Mouse (Mus musculus) left cerebral cortex, postnatal 14 days (tissue): ENCODE data around the gene Olfr616. TPM values are rescaled to one million over a fixed set of nuclear protein-coding genes. Genes with fewer than 3 reads are reported as not detected.
"Not testable (repeated sequence)": the region's sequence is repeated elsewhere in the genome, so short reads cannot be mapped to it uniquely, and the experiment has no call there.

Experiments used
- DNase-seq, 2 experiments: peaks; one replicate each; pipeline ENCODE4 v3.0.0; 2021 to 2022; ENCODE audit warnings: low spot score in 2 of 2, mixed read lengths in 1 of 2
- intact Hi-C: fragments of 180-260 bp; cut with DNase I; formaldehyde crosslinking; loops from one replicate; pipeline ENCODE4 v1.15.1; 2025
- long read RNA-seq, 2 experiments: library from polyadenylated mRNA; stranded (forward); transcript quantifications; one replicate each; pipeline ENCODE4 v2.0.0; 2021
- microRNA-seq, 2 experiments: library from miRNA; unstranded; fragments of <30 nt; microRNA quantifications; one replicate each; pipeline ENCODE4 v1.2.0; 2022
- total RNA-seq, 2 experiments: library from RNA; stranded (reverse); gene quantifications; 2 replicates each; pipeline ENCODE4 v1.2.3; 2021

The Olfr616 gene
- total RNA-seq = not detected
- long read RNA-seq, experiment 1 = 0 reads
- long read RNA-seq, experiment 2 = 0 reads

GRCm38 (mm10) chr7:103569043-103569442, at the start of gene Olfr616:
Gene Olfr616 (minus strand): TSS chr7:103569143.
- DNase-seq = no peak
- intact Hi-C loops = no loop called here

DNA sequence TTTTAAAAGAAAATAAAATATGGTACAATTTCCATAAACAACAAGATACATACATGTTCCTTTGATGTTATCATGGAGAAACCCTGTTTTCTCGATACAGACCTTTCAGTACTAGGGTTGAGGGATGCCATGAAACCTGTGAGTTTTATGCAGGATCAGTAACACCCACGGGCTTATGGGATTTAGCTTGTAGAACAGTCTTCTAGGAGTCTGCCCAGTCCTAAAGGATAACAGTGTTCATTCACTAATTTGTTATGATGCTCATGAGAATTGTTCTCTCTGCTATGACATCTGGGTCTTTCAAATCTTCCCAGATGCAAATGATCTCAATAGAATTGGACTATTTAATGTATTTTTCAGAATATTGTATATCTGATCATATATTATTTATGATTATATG, 43.5 kb upstream of the Olfr616 start, which contains the start of gene Olfr620:
Gene Olfr620, minus strand, starts transcription at position 101 of the 400 bp plus-strand sequence.
- no peak for DNase-seq
- intact Hi-C loops = no loop called here

GRCm38 (mm10) chr7:103607425-103607824, 38.5 kb upstream of the Olfr616 start:
- intact Hi-C loops = no loop called here
- no peak for DNase-seq

- DNase-seq = no peak
- intact Hi-C loops = no loop called here
These were observed 31.3 kb upstream of the Olfr616 start, which contains the start of gene Olfr619 for GRCm38 (mm10) chr7:103600275-103600674. Gene Olfr619 (plus strand): TSS chr7:103600575.

DNA sequence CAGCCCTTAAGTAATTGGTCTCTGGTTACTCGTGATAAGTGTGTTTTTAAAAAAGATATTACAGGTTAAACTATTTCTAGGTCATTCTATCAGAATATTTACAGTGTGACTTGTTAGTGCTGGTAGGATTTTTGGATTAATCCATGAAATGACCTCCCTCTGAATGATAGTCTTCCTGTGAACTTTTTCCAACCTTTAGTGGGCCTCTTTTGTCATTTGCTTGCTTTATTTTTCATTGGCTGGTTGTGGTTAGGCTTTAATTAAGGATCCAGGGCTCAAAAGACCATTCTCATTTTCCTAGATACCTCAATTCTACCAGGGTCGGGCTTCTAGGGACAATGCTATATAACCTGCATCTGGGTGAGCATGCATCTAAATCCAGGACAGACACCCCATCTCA, 20.9 kb upstream of the Olfr616 start, which contains the start of gene Olfr618:
Gene Olfr618, plus strand, starts transcription at position 301 of the 400 bp plus-strand sequence.
- intact Hi-C loops = no loop called here
- no peak for DNase-seq

DNA sequence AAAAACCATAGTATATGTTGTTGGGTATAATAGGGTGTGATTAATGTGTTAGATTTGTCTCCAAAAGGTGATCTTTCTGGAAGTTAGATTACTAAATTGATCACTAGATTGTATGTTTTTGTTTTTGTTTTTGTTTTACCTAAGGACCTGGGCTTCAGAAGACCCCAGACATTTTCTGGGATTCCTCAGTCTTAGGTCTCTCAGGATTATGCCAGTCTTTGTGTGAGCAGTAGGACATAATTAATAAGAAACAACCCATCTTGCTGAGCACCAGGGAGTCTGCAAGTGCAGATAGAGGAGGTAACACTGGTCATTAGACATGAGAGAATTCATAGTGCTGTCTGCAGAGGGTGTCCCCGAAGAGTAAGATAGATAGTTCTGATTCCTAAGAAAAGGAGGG, 3.8 kb upstream of the Olfr616 start, which contains the start of gene Olfr617:
Gene Olfr617, plus strand, starts transcription at position 301 of the 400 bp plus-strand sequence.
- DNase-seq = no peak
- intact Hi-C loops = no loop called here

DNA sequence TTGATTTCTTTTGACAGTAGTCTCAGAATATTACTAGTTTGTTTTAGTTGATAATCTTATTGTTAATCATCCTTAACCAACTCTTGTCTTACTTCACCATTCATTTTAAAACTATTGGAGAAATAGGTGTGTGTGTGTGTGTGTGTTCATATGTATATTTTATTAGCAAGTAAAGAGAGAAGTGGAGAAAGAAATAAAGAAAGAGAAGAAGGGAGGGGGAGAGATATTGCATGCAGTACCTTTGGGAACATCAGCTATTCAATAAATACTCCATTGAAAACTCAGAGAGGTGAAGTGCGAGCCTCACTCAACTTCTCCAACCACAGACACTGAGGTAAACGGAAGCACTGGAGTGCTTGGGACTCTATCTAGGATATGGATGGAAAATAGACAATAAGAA, 13.2 kb downstream of the Olfr616 start, which contains the start of gene Olfr615:
Gene Olfr615, plus strand, starts transcription at position 301 of the 400 bp plus-strand sequence.
- intact Hi-C loops = no loop called here

GRCm38 (mm10) chr7:103547774-103548173, 21.2 kb downstream of the Olfr616 start, which contains the start of gene Olfr613:
Gene Olfr613 (plus strand): TSS chr7:103548074.
- DNase-seq = no peak
- intact Hi-C loops = no loop called here

More for the DNA sequence above, 13.2 kb downstream of the Olfr616 start, which contains the start of gene Olfr615:
- no peak for DNase-seq

GRCm38 (mm10) chr7:103542617-103543016, 26.3 kb downstream of the Olfr616 start, which contains the start of gene Olfr612:
Gene Olfr612 (minus strand): TSS chr7:103542717.
- intact Hi-C loops, DNase-seq: not testable (repeated sequence)

- intact Hi-C loops, DNase-seq: not testable (repeated sequence)
These were observed 48.2 kb downstream of the Olfr616 start, which contains the start of gene Olfr611 for GRCm38 (mm10) chr7:103520746-103521145. Gene Olfr611 (minus strand): TSS chr7:103520846.

Small RNAs within 50 kb of the gene (microRNA-seq; reads per million reads assigned to microRNA genes)
- gene Gm26506 = 0 reads per million in 2 experiments

Other genes starting within 250 kb of the Olfr616 start
- not detected for gene Olfr598, start 245.6 kb downstream of the Olfr616 start, total RNA-seq
- gene Olfr599, start 233.2 kb downstream of the Olfr616 start, total RNA-seq = not detected
- gene Olfr600, start 219.5 kb downstream of the Olfr616 start, total RNA-seq = not detected
- not detected for gene Olfr601, start 206.5 kb downstream of the Olfr616 start, total RNA-seq
- gene Olfr603, start 183.0 kb downstream of the Olfr616 start, total RNA-seq = not detected
- not detected for gene Usp17lc, start 154.1 kb downstream of the Olfr616 start, total RNA-seq
- not detected for gene Olfr605, start 123.7 kb downstream of the Olfr616 start, total RNA-seq
- gene Olfr606, start 120.1 kb downstream of the Olfr616 start, total RNA-seq = not detected
- not detected for gene Olfr607, start 105.0 kb downstream of the Olfr616 start, total RNA-seq
- not detected for gene Olfr608, start 99.3 kb downstream of the Olfr616 start, total RNA-seq
- gene Olfr609, start 71.1 kb downstream of the Olfr616 start, total RNA-seq = not detected
- not detected for gene Olfr610, start 57.0 kb downstream of the Olfr616 start, total RNA-seq
- gene Olfr611, start 48.3 kb downstream of the Olfr616 start, total RNA-seq = not detected
- gene Olfr612, start 26.4 kb downstream of the Olfr616 start, total RNA-seq = not detected
- not detected for gene Olfr613, start 21.1 kb downstream of the Olfr616 start, total RNA-seq
- not detected for gene Olfr615, start 13.1 kb downstream of the Olfr616 start, total RNA-seq
- not detected for gene Olfr617, start 3.9 kb upstream of the Olfr616 start, total RNA-seq
- not detected for gene Olfr618, start 21.0 kb upstream of the Olfr616 start, total RNA-seq
- not detected for gene Olfr619, start 31.4 kb upstream of the Olfr616 start, total RNA-seq
- not detected for gene Olfr620, start 43.4 kb upstream of the Olfr616 start, total RNA-seq
- not detected for gene Olfr622, start 73.6 kb upstream of the Olfr616 start, total RNA-seq
- not detected for gene Olfr623, start 94.6 kb upstream of the Olfr616 start, total RNA-seq
- gene Olfr624, start 102.0 kb upstream of the Olfr616 start, total RNA-seq = under 1 TPM in 1 of 2 experiments, not detected in 1; 0.06 TPM
- gene Olfr625-ps1, start 113.6 kb upstream of the Olfr616 start, total RNA-seq = not detected
- gene Olfr243, start 145.5 kb upstream of the Olfr616 start, total RNA-seq = not detected
- not detected for gene Olfr628, start 161.2 kb upstream of the Olfr616 start, total RNA-seq
- not detected for gene Olfr629, start 175.8 kb upstream of the Olfr616 start, total RNA-seq
- gene Olfr630, start 188.2 kb upstream of the Olfr616 start, total RNA-seq = not detected
- not detected for gene Olfr69, start 202.5 kb upstream of the Olfr616 start, total RNA-seq
- gene Olfr68, start 210.6 kb upstream of the Olfr616 start, total RNA-seq = not detected
- not detected for gene Olfr67, start 222.7 kb upstream of the Olfr616 start, total RNA-seq
- gene Hbb-bt, start 244.9 kb upstream of the Olfr616 start, total RNA-seq = 100 to 1,000 TPM; 116 to 138 TPM